Mouse (Mus musculus) forelimb bud, embryonic 11.5 days (tissue): ENCODE results near the gene Skap1.
A peak's percentile ranks its signal among the peaks of the same experiment; 100 is the strongest.

Experiments used
- DNase-seq: peaks from one replicate; pipeline ENCODE4 v3.0.0-alpha.2; 2012; ENCODE audit warnings: low read depth, low spot score

Skap1 gene

GRCm38 (mm10) chr11:96465426-96466056, 1.1 kb downstream of the Skap1 start:
- DNase-seq = no peak

GRCm38 (mm10) chr11:96466382-96466781, 2.0 kb downstream of the Skap1 start:
- no peak for DNase-seq

GRCm38 (mm10) chr11:96466987-96467386, 2.6 kb downstream of the Skap1 start:
- peak; percentile 24 for DNase-seq

- no peak for DNase-seq
Observed at GRCm38 (mm10) chr11:96468048-96468745, 3.8 kb downstream of the Skap1 start.

DNA sequence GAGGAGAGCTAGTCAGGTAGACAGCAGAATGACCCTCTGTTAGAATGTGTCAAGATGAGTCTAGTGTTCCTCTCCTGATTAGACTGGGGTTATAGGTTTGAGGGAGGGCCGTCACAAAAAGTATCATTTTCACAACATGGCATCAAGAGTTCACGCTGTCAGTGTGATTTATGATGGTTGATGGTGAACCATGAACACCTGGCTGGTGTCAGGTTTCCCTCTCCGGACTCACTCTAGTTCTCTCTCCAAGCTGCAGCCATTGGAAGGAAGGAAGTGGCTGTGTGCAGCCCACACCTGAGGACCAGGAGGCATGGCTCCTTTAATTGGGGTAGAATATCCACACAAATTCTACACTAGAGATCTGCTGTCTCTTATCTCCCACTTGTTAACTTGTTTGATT, 18.3 kb downstream of the Skap1 start:
- DNase-seq = peak; percentile 74

DNA sequence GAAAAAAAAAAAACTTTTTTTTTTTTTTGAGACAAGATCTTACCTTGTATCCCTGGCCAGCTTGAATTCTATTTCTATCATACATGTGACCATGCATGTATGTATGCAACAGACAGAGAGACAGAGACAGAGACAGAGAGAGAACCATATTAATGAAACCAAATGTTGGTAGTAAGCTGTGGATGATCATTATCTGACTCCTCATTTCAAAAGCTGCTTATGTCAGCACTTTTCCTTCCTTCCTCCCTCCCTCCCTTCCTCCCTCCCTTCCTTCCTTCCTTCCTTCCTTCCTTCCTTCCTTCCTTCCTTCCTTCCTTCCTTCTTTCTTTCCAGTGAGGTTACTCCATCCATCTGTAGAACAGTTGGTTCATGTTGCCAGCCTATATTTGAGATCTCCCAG, 18.8 kb downstream of the Skap1 start:
- no peak for DNase-seq

- DNase-seq = no peak
Observed at GRCm38 (mm10) chr11:96498481-96498880, 34.1 kb downstream of the Skap1 start.

DNA sequence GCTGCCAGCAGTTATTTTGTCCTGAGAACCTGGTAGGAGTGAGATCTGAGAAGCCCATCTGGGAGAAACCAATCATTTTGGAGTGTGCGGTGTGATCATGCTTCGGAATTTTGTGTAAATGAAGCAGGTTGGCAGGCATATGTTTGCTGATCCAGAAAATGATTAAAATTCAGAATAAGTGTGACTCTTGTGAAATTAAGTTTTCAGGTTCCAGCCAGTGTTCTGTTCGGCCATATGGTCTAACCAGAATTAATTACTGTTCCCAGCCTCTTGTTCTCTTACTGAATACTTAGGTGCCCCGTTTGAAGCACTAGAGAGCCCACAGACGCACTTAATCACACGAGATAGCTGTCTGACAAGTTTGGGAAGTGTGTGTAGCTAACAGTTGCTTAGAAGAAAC, 36.6 kb downstream of the Skap1 start:
- no peak for DNase-seq

DNA sequence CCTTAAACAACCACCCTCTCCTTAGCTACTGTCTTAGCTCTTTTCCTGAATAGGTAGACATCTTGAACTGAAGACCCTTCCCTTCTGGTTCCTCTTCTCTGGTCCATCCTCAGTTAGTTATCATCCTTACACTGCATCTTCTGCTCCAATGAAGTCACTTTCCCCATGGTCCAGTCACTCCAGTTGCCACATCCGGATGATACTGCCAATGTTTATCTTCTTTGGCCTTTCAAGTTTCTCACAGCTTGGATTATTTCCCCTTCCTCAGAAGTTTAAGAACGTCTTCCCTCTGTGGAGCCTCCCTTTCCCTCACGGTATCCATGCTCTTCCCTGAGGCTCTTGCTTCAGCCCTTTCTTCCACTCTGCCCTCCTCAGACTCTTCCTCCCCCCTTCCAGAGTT, 38.6 kb downstream of the Skap1 start:
- no peak for DNase-seq

DNA sequence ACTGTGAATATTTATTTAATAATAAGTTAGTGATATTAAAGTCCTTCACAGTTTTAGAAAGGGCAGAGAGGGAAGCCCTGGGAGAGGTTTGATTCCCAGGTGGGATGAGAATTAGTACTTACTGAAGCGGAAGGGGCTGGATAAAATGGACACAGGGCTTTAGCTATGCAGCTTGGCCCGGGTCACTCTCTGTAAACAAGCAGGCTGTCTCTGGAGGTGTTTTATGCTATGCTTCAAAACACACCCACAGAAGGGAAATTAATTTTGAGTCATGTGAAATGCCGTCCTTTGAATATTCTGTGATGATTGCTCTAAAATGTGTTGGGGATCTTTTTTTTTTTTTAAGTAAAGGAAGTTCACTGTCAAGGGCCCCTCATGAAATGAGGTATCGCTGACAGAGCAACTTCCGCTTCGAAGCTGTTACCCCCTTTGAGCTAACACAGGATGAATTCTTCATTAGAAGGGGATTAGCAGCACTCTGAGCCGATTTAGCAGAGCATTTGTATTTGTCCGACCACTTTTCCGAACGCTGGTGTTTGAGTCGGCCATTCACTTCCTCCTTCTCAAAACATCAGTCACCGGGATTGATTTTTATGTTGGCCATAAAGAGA, 40.2 kb downstream of the Skap1 start:
- DNase-seq = no peak

DNA sequence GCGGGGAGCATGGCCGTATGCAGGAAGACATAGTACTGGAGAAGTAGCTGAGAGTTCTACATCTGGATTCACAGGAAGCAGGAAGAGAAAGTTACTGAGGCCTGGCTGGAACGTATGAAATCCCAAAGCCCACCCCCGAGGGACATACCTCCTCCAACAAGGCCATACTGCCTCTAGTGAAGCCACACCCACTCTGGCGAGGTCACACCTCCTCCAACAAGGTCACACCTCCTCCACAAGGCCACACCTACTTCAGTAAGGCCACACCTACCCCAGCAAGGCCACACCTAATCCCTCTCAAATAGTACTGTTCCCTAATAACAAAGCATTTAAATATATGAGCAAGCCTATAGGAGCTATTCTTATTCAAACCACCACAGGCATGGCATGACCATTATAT, 41.4 kb downstream of the Skap1 start:
- DNase-seq = no peak

- no peak for DNase-seq
Observed at GRCm38 (mm10) chr11:96515164-96515563, 50.8 kb downstream of the Skap1 start.

- no peak for DNase-seq
Observed at GRCm38 (mm10) chr11:96524541-96524940, 60.1 kb downstream of the Skap1 start.

DNA sequence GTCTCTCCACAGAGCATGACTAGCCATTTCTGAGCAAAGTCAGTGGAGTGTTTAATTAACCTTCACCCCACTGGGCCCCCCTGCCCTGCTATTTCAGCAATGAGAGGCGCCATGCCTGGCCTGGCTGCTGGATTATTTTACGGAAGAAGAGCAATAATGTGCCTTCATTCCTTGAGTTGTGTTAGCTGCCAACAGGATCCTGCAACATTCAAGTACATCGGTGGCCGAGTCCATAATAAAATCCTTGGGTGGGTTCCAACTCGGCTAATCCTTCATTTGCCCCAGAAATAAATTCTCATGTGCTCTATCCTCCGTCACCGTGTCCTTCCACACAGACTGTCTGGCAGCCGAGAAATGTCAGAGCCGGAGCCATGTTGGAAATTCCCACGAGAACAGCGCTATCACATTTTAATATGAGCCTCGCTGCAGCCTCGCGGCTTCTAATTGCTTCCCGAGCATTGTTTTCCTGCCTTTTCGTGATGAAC, 61.8 kb downstream of the Skap1 start:
- DNase-seq = no peak

- DNase-seq = peak; percentile 32
Observed at GRCm38 (mm10) chr11:96531757-96532433, 67.5 kb downstream of the Skap1 start.

GRCm38 (mm10) chr11:96534531-96534930, 70.1 kb downstream of the Skap1 start:
- no peak for DNase-seq

GRCm38 (mm10) chr11:96536146-96536545, 71.8 kb downstream of the Skap1 start:
- peak; percentile 57 for DNase-seq

DNA sequence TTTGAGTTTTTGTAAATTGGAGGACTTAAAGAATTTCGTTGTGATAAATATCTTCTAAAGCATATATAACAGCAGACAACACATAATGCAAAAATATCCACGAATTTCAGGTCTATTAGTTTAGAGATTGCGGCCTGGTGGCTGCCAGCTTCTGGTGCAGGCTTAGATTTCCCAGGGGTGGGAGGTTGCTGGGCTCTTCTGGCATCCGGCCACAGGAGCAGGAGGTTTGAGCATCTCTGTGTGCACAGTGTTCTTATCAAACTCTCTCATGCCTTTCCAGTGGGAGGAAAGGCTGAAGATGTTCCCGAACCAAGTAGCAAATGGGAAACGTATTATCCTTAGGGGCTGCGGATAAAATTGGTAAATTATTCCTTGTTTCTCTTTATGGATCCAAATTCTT, 77.6 kb downstream of the Skap1 start:
- DNase-seq = no peak

DNA sequence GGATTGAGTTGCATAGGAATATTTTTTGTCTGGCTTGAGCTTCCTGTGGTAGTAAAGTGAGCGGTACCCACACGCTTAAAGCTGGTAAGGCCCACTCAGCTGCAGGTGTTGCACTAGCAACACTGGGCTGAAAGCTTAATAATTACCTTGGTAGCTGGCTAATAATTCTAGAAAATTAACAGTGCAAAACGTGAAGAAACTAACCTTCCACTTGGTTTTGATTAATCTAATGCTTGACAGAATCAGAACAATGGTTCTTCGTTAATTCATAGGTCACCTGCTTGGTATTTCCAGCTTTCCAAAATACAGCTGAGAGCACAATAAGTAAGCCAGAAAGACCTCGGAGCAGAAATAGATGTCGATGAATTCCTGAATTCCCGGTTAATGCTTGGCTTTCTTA, 78.2 kb downstream of the Skap1 start:
- no peak for DNase-seq

GRCm38 (mm10) chr11:96546428-96546827, 82.0 kb downstream of the Skap1 start:
- DNase-seq = no peak

DNA sequence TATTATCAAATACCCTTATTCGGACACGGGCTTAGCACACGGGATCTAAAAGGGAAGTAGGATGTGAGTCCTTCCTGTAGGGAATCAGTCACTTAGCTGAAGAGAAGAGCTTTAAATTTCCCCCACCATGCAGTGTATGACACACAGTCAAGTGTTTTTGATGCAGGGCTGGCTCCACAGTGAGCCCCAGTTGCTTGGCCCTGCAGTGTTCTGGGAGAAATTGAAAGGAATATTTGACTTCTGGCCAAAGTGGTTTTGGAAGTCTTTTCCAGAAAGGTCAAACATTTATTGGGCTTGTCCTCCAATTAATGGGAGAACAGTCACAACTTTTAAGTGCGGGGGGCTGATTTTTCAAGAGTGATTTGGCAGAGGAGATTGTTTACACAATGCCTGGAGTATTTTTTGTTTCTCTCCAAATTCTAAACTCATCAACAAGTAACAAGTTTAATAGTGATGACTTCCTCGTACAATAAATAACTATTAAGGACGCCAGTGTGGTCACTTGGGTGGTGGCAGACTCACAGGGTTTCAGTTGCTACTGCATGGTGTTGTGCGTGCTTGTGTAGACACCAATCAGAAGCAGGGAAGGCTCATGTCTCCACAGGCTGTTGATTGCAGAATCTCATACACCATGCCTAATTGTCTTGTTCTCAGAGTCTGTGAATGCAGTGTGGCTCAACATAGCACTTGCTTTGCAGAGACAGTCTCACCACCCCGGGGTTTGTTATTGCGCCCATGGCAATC, 86.7 kb downstream of the Skap1 start:
- DNase-seq = no peak

GRCm38 (mm10) chr11:96553091-96553490, 88.7 kb downstream of the Skap1 start:
- peak; percentile 53 for DNase-seq
